Mouse (Mus musculus) spleen, postnatal 14 days (tissue): ENCODE measurements around the gene Fbxw18.
"Not testable (repeated sequence)": the region's sequence is repeated elsewhere in the genome, so short reads cannot be mapped to it uniquely, and the experiment has no call there.

Source experiments
- DNase-seq, 2 experiments: peaks; one replicate each; pipeline ENCODE4 v3.0.0; 2021 to 2022; ENCODE audit warnings: low spot score in 2 of 2

Gene Fbxw18

GRCm38 (mm10) chr9:109702600-109702999 lies at the start of gene Fbxw18:
Gene Fbxw18 (minus strand): TSS chr9:109702700.
- DNase-seq = not testable (repeated sequence)

GRCm38 (mm10) chr9:109745989-109746388 lies 43.5 kb upstream of the Fbxw18 start, which contains the start of gene Fbxw26:
Gene Fbxw26 (minus strand): TSS chr9:109746089.
- not testable (repeated sequence) for DNase-seq

GRCm38 (mm10) chr9:109685299-109685698 lies 17.2 kb downstream of the Fbxw18 start:
- DNase-seq = peak in 1 of 2 experiments; percentile 1

GRCm38 (mm10) chr9:109664552-109664951 lies 37.9 kb downstream of the Fbxw18 start, which contains the start of gene Fbxw25:
Gene Fbxw25 (minus strand): TSS chr9:109664652.
- DNase-seq = not testable (repeated sequence)
